Mouse (Mus musculus) adrenal gland, adult 18-20 months (tissue): Measurements from ENCODE around the gene Sh3bgrl3. TPM values are rescaled to one million over a fixed set of nuclear protein-coding genes. Genes with fewer than 3 reads are reported as not detected.
"Not testable (repeated sequence)": the region's sequence is repeated elsewhere in the genome, so short reads cannot be mapped to it uniquely, and the experiment has no call there.

ENCODE experiments used
- DNase-seq, 2 experiments: peaks; one replicate each; pipeline ENCODE4 v3.0.0; 2021 to 2022; ENCODE audit warnings: low spot score in 2 of 2
- long read RNA-seq, 2 experiments: library from polyadenylated mRNA; stranded (forward); transcript quantifications; one replicate each; pipeline ENCODE4 v2.0.0; 2021
- total RNA-seq, 2 experiments: library from RNA; stranded (reverse); gene quantifications; 1 replicate in 1 of 2; 2 replicates in 1 of 2; pipeline ENCODE4 v1.2.3; 2021

Gene Sh3bgrl3
- 100 to 1,000 TPM in 1 of 2 experiments, 10 to 100 TPM in 1; 73.4 to 102 TPM for total RNA-seq
- long read RNA-seq, experiment 1, transcript Sh3bgrl3-201 (3 exons, 743 nt) = major isoform, 22 of 23 reads
- long read RNA-seq, experiment 1, partial matches to known transcripts = 0 of 23 reads
- long read RNA-seq, experiment 1, other reads (novel, unspliced or antisense) = 0 of 23 reads
- long read RNA-seq, experiment 2, transcript Sh3bgrl3-201 (3 exons, 743 nt) = major isoform, 86 of 91 reads
- long read RNA-seq, experiment 2, partial matches to known transcripts = 4 of 91 reads
- long read RNA-seq, experiment 2, other reads (novel, unspliced or antisense) = 0 of 91 reads

GRCm38 (mm10) chr4:134128221-134128982 is at the start of gene Sh3bgrl3:
TSS of gene Sh3bgrl3 (minus strand) at chr4:134128789.
- peak; percentile 82 to 86 for DNase-seq

- no peak for DNase-seq
These were observed 43.8 kb upstream of the Sh3bgrl3 start for GRCm38 (mm10) chr4:134172391-134172790.

GRCm38 (mm10) chr4:134166906-134167305 is 38.3 kb upstream of the Sh3bgrl3 start:
- DNase-seq = no peak

- no peak for DNase-seq
These were observed 37.2 kb upstream of the Sh3bgrl3 start for GRCm38 (mm10) chr4:134165548-134166465.

- DNase-seq = no peak
These were observed 36.4 kb upstream of the Sh3bgrl3 start for GRCm38 (mm10) chr4:134165024-134165423.

- DNase-seq = no peak
These were observed 36.0 kb upstream of the Sh3bgrl3 start for GRCm38 (mm10) chr4:134164591-134164990.

- DNase-seq = peak; percentile 30 to 40
These were observed 31.5 kb upstream of the Sh3bgrl3 start for GRCm38 (mm10) chr4:134160071-134160470.

GRCm38 (mm10) chr4:134158774-134159173 is 30.2 kb upstream of the Sh3bgrl3 start:
- DNase-seq = no peak

- DNase-seq = no peak
These were observed 29.0 kb upstream of the Sh3bgrl3 start for GRCm38 (mm10) chr4:134157558-134157957.

GRCm38 (mm10) chr4:134156744-134157143 is 28.2 kb upstream of the Sh3bgrl3 start:
- DNase-seq = no peak

GRCm38 (mm10) chr4:134155961-134156465 is 27.4 kb upstream of the Sh3bgrl3 start:
- no peak for DNase-seq

GRCm38 (mm10) chr4:134155531-134155930 is 26.9 kb upstream of the Sh3bgrl3 start:
- no peak for DNase-seq

- DNase-seq = peak in 1 of 2 experiments; percentile 13
These were observed 25.8 kb upstream of the Sh3bgrl3 start for GRCm38 (mm10) chr4:134154354-134154753.

GRCm38 (mm10) chr4:134153656-134154055 is 25.1 kb upstream of the Sh3bgrl3 start:
- DNase-seq = no peak

GRCm38 (mm10) chr4:134152112-134152511 is 23.5 kb upstream of the Sh3bgrl3 start:
- no peak for DNase-seq

- DNase-seq = no peak
These were observed 20.8 kb upstream of the Sh3bgrl3 start for GRCm38 (mm10) chr4:134149389-134149788.

- DNase-seq = not testable (repeated sequence)
These were observed 15.7 kb upstream of the Sh3bgrl3 start for GRCm38 (mm10) chr4:134144297-134144696.

GRCm38 (mm10) chr4:134138857-134139256 is 10.3 kb upstream of the Sh3bgrl3 start:
- no peak for DNase-seq

- no peak for DNase-seq
These were observed 7.8 kb upstream of the Sh3bgrl3 start for GRCm38 (mm10) chr4:134136280-134136926.

GRCm38 (mm10) chr4:134132519-134133095 is 4.0 kb upstream of the Sh3bgrl3 start:
- no peak for DNase-seq
